Mouse (Mus musculus) retina, embryonic 14.5 days (tissue): Measurements from ENCODE around the gene Ppp1r9b.
"Not testable (repeated sequence)": the region's sequence is repeated elsewhere in the genome, so short reads cannot be mapped to it uniquely, and the experiment has no call there.

ENCODE experiments used
- DNase-seq: peaks from one replicate; pipeline ENCODE4 v3.0.0-alpha.2; 2015; ENCODE audit warnings: low spot score

Ppp1r9b gene

DNA sequence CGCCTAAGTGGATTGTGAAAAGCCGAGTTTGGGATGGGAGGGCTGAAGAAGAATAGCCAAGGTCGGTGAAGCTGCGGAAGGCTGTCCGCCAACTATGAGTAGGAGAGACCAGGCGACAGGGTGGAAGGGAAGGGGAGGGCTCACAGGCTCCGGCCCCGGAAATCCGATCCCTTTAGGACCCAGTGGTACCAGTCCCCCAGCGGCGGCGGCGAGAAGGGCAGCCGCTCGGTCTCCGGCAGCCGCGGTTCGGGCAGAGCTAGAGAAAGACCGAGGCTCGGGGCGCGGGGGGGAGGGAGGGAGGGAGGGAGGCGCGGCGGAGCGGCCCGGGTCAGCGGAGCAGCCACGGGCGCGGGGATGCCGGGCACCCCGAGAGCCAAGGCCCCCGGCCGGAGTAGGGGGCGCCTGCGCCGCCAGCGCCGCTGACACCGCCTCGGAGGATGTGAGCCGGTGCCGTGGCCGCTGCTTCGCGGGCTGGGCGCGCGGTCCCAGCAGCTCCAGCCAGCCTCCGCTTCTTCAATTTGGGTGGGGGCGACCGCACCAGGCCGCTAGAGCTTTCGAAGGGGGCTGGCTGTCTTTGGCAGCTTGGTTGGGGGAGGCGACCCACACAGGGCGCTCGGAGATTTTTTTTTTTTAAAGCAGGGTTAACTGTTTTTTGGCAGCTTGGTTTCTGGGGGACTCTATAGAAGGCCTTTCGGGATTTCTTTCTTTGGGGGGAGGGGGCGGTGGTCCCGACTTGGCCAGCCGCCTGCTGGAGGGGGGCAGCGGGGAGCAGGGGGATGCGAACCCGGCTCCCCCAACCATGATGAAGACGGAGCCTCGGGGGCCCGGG, at the start of gene Ppp1r9b:
TSS of gene Ppp1r9b (plus strand) at position 287 of the 829 bp plus-strand sequence.
- DNase-seq, result peak; percentile 95

- DNase-seq, result no peak
Observed at GRCm38 (mm10) chr11:94941121-94941520, 49.7 kb upstream of the Ppp1r9b start.

GRCm38 (mm10) chr11:94941776-94942175, 49.1 kb upstream of the Ppp1r9b start:
- DNase-seq, result no peak

- DNase-seq, result peak; percentile 55
Observed at GRCm38 (mm10) chr11:94942282-94943023, 48.4 kb upstream of the Ppp1r9b start.

GRCm38 (mm10) chr11:94943054-94943453, 47.8 kb upstream of the Ppp1r9b start:
- DNase-seq, result no peak

DNA sequence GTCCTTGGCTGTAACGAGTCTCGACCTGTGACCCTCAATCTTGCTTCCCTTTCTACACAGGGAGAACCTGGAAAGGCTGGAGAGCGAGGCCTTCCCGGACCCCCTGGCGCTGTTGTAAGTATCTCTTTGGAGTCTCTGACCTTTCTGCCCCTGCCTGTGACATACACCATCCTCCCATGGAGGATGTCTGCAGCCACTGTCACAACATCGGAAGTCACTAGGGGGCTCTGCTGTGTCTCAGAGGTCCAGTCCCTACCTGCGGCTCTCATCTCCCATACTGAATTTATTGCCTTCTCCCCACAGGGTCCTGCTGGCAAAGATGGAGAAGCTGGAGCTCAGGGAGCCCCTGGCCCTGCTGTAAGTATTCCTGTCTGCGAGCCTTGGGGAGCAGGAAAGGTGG, 46.5 kb upstream of the Ppp1r9b start:
- DNase-seq, result no peak

- DNase-seq, result no peak
Observed at GRCm38 (mm10) chr11:94945236-94945635, 45.6 kb upstream of the Ppp1r9b start.

DNA sequence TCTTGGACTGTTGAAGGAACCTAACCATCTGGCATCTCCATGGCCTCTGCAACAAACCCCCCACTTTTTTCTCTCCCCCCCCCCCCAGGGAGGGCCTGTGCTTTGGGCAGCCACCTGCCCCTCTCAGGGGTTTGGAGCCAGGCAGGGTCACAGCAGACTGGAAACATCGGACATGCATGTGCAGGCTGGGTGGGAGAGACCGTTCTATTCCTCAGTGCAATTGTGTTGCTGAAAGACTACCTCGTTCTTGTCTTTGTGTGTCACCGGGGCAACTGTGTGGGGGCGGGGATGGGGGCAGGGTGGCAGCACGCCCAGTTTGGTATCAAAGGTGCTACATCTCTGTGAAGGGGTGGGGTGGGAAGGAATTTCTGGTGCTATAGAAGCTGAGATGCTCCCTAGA, 38.7 kb upstream of the Ppp1r9b start:
- DNase-seq, result no peak

- DNase-seq, result no peak
Observed at GRCm38 (mm10) chr11:94955103-94955502, 35.7 kb upstream of the Ppp1r9b start.

- no peak for DNase-seq
Observed at GRCm38 (mm10) chr11:94957693-94958064, 33.2 kb upstream of the Ppp1r9b start.

DNA sequence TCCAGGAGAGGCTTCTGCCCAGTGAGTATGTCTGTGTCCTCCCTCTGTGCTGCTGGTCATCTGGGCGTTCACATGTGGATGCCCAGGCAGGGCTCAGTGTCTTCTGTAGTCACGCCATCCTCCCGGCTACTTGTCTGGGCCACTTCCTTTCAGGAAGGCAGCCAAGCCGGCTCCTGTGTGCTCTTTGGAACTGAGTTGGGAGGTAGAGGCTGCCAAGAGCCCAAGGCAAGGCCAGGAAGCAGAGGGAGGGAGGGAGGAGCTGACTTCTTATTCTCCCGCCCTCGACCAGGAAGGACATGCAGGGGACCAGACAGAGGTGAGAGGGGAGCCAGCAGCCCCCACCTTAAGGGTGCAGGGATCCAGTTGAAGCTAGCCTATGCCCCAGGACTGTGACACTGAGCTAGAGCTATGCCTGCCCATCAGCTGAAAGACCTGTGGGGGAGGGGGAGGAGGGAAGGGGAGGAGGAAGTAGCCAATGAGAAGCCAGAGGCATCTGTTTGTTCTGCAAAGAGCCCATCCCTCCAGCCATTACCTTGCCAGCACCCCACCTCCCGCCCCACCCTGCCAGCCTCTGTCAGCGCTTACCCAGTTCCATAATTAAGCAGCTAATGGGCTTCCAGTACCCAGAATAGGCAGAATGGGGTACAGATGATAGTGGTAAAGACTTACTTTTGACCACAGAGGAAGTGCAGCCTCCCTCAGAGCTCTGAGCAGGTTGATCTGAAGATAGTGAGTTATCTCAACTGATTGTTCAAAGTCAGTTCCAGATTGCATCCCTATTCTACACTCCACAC, 32.6 kb upstream of the Ppp1r9b start:
- no peak for DNase-seq

DNA sequence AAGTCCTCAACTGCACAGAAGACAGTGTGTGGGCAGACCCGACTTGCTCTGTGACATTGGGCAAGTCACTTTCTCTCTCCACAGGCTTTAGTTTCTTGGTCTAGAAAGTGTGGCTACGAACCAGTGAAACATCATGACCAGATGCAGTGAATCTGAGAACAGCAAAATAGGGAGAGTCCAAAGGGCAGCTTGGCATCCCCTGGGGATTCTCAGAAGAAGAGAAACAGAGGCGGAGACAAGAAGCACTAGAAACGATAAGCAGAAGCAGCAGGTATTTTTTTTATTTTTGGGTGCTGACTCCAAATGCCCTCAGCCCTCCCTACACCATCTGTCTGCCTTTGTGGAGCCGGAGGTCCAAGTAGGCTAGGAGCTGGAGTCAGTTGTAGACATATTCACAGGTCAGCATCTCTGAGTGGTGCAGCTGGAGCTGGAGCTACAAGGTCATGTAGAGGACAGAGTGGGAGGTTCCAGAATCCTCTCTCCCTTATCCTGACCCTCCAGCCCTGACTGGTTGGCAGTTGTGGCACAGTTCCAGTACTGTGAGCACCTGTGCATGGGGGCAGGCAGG, 28.2 kb upstream of the Ppp1r9b start:
- DNase-seq, result no peak

DNA sequence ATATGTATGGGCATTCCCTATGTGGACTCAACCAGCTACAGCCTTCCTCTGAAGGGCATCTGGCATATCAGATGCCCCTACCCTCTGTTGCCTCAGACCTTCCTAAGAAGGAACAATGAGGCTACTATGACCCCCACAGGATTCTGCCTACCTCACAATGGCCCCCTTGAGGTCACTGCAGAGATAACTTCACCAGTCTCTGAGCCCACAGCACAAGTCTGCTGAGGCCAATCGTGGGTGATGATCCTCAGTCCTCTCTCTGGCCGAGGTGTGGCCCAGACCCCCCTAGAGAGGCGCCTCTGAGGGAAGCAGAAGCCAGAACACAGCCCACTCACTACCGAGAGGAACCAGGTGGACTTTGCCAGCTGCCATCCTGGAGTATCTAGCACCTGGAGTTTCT, 23.4 kb upstream of the Ppp1r9b start, which contains the start of gene Hils1:
TSS of gene Hils1 (plus strand) at position 175 of the 400 bp plus-strand sequence.
- DNase-seq, result no peak

DNA sequence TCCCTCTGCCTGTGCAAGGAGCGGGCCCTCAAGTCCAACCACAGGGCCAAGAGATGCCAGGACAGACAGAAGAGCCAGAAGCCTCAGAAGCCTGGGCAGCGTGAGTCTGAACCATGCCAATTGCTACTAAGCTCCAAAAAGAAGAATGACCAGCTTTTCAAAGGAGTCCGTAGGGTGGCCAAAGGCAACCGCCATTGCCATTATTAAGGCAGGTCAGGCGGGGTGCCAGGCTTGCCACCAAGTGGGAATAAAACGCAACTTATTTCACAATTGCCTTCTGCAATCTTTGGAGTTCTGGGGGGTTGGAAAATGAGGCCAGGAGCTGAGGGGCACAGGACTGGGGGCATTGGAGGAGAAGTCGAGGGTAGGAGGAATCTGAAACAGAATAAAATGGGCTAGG, 22.6 kb upstream of the Ppp1r9b start:
- DNase-seq, result no peak

DNA sequence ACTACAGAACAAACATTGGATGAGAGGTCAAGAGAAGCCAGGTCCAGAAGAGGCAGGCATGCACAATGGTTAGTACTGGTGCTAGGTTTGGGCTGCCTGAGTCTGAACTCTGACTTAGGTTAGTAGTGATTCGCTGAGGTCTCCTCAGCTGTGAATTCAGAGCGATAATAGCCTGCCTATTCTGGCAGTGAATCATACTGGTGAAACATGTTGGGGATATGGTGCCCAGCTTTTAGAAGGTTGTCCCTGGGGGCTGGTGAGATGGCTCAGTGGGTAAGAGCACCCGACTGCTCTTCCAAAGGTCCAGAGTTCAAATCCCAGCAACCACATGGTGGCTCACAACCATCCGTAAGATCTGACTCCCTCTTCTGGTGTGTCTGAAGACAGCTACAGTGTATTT, 21.1 kb upstream of the Ppp1r9b start:
- DNase-seq, result not testable (repeated sequence)

DNA sequence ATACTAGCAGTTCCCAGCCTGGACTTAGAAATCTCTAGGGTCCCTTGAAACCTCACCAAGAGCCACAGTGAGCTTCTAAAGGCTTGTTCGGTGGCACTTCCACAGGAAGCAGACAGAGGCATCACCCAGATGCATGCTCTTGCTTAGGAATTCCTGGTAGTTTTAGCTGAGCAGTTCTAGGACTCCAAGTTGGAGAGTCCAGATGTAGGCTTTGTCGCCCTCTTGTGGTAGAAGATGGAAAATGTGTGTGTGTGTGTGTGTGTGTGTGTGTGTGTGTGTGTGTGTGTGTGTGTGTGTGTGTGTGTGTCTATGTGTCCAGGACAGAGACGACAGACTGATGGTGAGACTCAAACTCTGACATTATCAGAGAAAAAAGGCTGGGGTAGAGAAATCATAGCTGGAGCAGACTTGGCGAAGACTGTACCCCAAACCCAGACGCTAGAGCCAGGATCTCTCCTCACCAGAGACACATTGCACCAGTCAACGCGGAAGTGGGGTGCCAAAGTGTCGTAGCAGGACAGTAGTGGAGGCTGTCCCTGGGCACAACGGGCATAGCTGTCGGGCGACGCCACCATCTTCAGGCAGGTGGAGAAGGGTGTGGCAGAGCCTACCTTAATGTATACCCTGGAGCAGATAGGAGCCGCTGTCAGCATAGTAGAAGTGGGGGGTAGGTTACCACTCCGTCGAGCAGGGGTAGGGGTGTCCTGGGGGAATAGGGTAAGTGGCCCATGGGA, 20.5 kb upstream of the Ppp1r9b start:
- peak; percentile 79 for DNase-seq

- no peak for DNase-seq
Observed at GRCm38 (mm10) chr11:94971895-94972615, 18.8 kb upstream of the Ppp1r9b start.

- no peak for DNase-seq
Observed at GRCm38 (mm10) chr11:94972887-94973286, 17.9 kb upstream of the Ppp1r9b start.

DNA sequence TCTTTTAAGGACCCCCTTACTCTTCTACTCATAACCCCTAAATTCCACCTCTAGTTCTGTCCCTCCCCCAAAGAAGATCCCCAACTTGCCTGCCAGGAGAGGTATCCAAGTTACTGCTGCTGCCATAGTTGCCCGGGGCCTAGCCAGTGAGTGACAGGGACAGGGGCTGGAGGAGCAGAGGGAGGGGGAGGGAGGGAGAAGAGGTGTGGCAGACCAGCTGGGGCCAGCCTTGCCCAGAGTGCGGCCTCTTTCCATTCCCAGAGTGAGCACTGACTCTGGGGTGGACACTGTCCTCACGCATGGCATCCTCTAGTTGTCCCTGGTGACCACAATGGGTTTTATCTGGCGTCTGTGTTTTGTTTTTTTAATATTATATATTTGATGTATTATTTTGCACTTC, 17.5 kb upstream of the Ppp1r9b start:
- DNase-seq, result peak; percentile 49

DNA sequence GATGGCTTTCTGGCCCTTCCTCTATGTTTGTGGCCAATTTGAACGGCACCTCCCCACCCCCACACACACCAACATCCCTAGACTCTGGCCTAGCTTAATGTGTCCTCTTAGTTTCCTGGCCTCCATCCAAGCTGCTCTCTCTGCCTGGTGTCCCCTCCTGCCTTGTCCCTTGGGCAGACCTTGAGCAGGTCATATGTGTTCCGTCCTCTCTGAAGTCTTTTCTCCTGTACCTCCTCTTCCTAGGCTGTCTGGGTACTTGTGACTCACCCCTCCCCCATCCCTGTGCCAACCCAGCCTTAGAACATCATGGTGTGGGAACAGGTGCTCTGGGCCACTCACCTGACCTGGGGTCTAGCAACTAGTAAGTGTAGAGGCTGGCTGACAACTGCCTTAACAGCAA, 15.9 kb upstream of the Ppp1r9b start:
- no peak for DNase-seq

DNA sequence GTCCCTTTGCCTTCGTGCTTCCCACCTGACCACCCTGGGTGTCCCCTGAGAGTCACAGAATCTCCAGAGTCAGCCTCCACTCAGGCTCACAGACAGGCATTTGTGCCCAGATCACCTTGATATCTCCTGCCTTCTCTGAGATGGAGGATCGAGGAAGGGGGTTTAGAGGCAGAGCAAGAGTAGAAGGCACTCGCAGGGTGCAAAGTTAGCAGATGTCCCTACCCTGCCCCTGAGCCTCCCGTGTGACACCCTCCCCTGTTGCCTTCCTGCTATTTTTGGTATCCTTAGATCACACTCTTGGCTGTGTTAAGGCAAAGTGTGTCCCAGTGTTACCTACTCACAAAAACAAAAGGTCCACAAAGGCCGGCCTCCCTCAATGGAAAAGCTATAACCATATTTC, 14.6 kb upstream of the Ppp1r9b start, which contains the start of gene Sgca:
TSS of gene Sgca (minus strand) at position 129 of the 400 bp plus-strand sequence.
- no peak for DNase-seq
